Mouse (Mus musculus): Measurements from ENCODE around the gene Plxnb3. TPM values are rescaled to one million over a fixed set of nuclear protein-coding genes. Genes with fewer than 3 reads are reported as not detected.
A peak's percentile ranks its signal among the peaks of the same experiment; 100 is the strongest.
"Not testable (repeated sequence)": the region's sequence is repeated elsewhere in the genome, so short reads cannot be mapped to it uniquely, and the experiment has no call there.

The Plxnb3 gene
- 0.52 and 0.57 TPM in 2 replicates for total RNA-seq (2021)
- long read RNA-seq: 0 reads

DNA sequence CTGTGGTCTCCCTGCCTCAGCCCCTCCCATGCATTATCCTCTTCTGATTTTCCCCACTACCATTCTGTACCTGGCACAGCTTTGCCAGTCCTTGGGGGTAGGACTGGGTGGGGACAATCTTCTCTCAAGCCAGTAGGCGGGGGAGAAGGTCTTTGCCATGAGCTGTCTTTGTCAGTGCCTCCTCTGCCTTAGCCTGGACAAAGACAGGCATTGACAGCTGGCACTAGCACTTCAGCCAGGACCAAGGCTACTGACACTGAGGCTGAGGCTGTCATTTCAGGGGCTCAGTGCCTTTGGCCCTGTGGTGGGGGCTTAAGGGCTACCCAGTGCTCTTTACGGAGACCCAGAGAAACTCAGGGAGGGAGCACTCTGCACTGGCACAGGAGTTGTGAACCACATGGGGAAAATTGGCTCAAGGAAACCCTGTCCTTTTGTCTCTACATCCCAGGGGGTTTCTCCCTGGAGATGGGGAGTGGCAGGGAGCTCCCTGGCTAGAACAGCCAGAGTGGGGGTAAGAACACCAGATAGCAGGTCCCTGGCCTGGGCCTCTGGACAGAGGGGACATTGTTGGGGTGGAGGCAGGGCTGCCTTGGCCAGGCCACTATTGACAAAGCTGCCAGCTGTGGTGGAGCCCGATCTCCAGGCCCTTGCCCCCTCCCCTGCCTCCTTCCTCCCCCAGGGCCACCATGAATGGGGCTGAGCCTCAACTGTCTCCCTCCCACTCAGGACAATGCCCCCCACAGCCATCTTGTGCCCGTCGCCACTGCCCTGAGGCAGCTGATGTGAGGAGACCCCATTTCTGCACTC lies at the start of gene Plxnb3:
Gene Plxnb3, plus strand, starts transcription at position 757 of the 807 bp plus-strand sequence.
- no peak for DNase-seq

DNA sequence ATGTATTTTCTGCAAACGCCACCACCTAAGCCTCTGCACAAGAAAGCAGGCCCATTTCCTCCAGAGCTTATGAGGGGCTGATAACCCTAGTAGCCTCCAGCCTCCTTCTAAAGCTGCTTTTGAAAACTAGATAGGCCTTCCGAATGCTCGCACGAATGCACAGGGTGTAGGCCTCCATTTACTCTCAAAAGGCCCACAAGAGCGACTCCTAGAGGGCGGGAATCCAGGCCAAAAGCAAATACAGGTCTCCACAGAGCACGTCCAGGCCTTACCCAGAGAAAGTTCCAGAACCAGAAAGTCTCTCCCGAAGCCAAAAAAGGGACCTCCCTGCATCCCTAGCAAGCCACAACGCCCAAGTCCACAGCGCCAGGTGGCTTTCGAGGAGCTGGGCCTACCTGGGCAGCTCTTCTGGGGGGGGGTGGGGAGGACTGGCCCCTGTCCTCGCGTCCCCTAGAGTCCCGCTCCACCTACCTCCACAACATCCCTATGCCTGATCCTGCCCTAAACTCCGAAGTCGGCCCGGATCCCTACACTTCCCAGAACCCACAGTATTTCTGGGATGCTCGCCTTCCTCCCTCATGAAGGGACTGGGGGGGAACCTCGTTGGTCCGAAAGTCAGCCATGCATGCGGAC lies 41.3 kb upstream of the Plxnb3 start:
- peak; percentile 18 for DNase-seq

DNA sequence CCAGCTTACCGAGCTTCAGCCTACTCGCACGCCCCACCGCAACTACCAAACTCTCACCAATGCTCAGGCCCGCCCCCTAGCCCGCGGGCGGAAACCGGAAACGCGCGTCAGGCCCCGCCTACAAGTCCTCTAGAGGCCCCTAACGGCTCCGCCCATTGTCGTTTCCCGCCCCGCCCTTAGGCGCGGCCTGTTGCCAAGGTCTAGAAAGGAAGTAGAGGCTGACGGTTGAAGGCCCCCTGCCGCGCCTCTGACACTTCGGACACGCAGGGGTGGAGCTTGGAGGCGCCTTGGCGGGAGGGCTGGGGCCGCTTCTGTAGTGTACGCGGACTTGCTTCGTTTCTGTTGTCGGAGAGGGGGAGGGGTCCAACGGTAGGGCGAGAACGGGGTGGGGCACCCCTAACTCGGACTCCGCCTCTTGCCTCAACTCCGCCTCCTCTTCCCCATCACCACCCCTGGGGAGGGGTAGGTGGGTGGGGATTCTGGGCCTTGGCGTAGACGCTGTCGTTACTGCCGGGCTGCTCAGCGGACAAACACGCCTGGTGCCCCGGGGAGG lies 40.7 kb upstream of the Plxnb3 start, which contains the start of the genes Bcap31 and Abcd1:
Gene Bcap31, minus strand, starts transcription at position 67 of the 553 bp plus-strand sequence.
Gene Abcd1, plus strand, starts transcription at position 489 of the 553 bp plus-strand sequence.
- peak; percentile 92 for DNase-seq

DNA sequence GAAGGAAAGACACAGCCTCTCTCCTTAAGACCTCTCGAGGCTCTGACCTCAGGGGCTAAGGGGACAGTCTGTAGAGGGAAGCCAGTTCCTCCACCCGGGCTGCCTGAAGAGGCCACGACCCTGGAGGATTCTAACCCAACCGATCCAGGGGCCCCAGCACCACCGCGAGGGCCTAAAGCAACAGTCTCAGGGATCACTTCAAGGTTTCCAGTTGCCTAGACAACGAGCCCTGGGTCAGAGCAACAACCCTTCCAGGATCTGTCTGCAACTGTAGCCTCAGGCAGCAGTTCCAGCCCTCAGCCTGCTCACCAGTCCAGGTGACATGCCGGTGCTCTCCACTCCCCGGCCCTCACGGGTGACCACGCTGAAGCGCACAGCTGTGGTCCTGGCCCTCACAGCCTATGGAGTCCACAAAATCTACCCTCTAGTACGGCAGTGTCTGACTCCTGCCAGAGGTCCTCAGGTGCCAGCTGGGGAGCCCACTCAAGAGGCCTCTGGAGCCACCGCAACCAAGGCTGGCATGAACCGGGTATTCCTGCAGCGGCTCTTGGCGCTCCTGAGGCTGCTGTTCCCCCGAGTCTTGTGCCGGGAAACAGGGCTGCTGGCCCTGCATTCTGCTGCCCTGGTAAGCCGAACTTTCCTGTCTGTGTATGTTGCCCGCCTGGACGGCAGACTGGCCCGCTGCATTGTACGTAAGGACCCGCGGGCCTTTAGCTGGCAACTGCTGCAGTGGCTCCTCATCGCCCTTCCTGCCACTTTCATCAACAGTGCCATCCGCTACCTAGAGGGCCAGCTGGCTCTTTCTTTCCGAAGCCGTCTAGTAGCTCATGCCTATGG lies 40.0 kb upstream of the Plxnb3 start:
- peak; percentile 12 for DNase-seq

DNA sequence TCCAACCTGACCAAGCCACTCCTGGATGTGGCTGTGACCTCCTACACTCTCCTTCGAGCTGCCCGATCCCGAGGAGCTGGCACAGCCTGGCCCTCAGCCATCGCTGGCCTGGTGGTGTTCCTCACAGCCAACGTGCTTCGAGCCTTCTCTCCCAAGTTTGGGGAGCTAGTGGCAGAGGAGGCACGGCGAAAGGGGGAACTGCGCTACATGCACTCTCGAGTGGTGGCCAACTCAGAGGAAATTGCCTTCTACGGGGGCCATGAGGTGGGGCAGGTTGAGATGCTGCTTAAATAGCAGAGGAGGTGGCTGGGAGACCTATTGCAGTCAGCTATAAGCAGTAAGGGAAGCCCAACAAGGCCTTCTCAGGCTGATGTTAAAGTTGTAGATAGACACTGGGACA lies 39.2 kb upstream of the Plxnb3 start:
- DNase-seq: peak; percentile 23

DNA sequence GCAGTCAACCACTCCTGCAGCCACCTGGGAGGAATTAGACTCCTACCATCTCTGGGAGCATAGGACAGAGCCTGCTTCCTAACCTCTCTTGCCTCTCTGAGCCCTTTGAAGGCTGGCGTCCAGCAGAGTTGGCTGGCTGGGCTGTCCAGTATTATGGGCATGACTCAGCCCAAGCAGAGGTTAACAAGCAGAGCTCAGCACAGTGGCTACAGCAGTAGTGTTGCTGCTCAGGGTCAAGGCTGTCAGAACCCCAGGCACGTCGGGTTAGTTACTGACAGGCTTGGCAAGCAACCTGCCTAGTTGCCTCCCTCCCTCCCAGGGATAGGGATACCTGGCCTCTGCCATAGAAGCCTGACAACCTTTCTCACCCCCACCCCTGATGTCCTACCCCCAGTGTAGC lies 38.6 kb upstream of the Plxnb3 start:
- DNase-seq: peak; percentile 41

DNA sequence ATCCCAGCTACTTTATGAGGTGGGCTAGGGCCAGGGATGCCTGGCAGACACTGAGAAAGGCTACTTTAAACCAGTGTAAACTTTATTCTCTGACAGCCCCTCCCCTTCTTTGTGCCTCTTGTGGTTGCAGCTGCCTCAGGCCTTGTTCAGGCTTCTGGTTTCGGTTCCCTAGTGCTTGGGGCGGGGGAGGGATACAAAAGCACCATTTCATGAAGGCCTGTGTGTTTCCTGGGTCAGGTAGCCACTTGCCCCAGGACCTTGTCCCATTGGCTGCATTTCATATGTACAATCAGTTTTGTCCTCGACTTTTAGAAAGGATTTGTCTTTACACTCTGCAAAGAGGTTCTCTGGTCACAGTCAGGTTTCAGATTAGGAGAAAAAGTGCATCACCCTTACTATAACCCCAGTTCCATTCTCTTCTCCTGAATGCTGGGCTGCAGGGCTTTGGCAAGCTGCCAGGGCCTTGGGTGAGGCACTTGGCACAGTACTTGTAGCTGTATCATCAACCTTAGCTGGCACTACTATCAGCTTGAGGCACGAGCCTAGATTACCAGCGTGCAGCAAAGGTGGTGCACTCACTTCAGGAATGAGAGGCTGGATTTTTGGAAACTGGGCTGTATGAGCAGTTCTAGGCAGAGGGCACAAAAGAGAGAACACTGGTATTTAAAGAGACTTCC lies 38.1 kb upstream of the Plxnb3 start:
- DNase-seq: peak; percentile 80

DNA sequence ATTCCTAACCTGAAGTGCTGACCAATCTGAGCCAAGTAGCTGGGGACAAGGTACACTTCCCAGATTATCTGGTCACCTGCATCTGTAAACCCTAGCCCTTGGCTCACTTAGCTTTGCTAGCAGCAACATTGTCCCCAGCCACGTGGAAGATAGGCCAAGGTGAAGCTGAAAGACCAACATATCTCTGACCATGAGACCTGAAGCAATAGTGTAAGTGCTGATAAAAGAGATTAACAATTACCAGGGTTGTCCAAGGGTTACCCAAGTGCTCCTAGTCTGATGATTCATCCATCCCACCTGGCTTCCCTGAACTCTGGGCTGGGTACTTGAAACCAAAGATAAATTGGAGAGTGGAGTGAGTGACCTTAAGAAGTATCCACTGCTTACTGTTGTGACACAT lies 26.0 kb upstream of the Plxnb3 start:
- DNase-seq: no peak

DNA sequence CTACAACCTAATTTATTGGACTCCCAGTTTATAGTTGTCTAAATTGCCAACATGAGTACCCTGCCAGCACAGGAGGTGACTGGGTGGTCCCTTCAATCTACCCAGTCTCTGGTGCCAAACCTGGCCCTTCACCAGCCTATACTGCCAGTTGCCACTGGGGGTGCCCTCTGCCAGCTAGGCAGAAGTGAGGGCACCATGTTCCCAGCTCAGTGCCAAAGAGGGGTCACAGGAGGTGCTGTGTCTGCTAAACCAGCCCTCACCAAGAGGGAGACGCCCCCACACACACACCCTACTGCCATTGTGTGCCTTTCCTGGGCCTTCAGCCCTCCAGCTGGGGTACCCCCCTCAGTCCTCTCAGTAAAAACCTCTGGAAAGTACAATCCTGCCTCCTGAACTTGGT lies 18.7 kb upstream of the Plxnb3 start:
- DNase-seq: no peak

DNA sequence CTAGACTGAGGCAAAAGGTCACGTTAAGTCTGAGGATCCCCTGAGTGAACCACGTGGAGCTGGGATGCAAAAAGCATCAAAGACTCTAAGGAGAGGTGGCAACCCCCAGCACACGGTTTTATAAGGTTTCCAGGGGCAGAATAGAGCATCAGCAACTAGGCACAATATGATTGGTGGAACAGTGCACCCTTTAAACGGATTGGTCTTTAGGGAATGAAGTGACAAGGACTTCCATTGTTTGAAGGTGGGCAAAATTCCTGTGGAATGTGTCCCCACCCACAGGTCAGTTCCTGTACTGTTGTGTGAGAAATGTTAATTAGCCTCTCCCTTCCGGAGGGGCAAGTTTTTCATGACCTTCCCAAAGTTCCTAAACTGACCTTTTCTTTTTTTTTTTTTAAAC lies 17.7 kb upstream of the Plxnb3 start:
- DNase-seq: no peak

DNA sequence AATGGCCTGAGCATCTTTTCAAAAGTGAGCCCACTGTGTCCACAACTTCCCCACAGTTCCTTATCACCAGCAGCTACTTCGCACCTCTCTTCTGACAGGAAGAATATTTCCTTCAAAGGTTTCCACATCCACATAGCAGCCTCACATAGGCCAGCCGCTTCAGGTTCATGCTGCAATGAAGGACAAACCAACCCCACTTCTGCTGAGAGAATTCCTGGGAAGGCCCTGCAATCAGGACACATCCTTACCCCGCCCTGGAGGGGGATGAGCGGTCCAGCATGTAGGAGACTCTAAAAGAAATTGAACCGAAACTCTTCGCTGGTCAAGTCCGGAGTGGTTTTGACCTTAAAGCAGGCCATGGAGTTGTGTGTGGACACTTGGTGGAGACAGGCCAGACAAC lies 17.0 kb upstream of the Plxnb3 start:
- not testable (repeated sequence) for DNase-seq

DNA sequence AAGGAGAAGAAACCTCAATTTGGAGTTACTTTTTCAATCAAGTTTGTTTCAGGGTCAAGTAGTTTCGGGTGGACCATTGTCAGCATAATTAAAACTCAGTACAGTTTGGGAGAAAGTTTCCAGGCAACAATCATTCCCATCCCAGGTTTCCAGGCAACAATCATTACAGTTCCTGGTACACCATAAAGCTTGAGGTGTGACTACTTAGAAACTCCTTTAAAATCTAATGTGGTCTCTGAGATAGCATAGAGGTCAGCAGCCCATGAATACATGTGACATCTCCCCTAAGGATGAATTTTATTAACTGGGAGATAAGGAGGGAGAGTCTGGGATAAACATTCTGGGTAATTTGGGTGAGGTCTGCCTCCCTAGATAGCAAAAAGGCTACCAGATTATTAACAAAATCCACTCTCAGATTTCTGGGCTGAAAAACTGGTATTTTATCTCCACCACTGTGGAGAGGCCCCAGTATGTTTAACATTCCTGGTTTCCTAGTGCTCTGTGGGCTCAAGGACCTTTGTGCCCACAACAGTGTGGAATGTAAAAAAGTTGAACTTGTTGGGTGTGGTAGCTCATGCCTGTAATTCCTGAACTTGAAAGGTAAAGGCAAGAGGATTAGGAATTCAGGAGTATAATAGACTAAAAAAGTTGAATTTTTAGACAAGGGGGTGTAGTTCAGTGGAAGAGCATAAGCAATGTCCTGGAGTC lies 12.0 kb upstream of the Plxnb3 start:
- DNase-seq: no peak

DNA sequence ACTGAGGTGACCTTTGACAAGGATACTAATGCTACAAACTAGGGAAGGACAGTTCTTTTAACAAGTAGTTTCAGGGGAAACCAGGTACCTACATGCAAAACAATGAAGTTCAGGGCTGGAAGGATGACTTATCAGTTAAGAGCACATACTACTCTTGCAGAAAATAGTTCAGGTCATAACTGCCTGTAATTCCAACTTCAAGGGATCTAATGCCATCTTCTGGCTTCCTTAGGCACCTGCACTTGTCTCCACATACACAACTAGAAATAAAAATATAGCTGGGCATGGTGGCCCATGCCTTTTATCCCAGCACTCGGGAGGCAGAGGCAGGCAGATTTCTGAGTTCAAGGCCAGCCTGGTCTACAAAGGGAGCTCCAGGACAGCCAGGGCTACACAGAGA lies 7.9 kb upstream of the Plxnb3 start:
- DNase-seq: no peak

DNA sequence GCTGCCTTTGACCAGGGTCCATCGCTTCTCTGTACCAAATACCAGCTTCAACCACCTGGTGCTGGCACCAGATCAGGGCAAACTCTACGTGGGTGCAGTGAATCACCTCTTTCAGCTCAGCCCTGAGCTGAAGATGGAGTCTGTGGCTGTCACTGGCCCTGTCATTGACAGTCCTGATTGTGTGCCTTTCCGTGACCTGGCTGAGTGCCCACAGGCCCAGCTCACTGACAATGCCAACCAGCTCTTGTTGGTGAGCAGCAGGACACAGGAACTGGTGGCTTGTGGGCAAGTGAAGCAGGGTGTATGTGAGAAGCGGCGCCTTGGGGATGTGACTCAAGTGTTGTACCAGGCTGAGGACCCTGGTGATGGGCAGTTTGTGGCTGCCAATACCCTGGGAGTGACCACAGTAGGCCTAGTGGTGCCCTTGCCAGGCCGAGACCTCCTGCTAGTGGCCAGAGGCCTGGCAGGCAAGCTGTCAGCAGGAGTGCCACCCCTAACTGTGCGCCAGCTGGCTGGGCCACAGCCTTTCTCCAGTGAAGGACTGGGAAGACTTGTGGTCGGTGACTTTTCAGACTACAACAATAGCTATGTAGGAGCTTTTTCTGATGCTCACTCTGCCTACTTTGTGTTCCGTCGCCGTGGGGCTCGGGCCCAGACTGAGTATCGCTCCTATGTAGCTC lies 1.9 kb downstream of the Plxnb3 start:
- DNase-seq: peak; percentile 16

DNA sequence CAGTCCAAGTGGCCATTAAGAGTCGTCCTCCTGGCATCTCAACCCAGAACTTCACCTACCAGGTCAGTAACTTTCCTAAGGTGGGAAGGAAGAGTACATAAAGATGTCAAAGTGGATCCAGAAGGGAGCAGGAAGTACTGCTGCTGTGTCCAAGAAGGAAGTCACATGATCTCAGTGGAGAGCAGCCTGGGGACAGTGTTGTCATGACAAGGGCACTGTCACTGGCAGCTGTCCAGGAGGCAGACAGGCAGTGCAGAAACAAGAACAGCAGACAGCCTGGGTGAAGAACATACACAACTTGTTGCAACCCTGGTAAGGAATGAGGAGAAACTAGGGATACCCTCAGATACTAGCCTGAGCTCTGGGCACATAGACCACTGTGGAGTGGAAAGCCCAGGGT lies 8.4 kb downstream of the Plxnb3 start:
- DNase-seq: peak; percentile 73

DNA sequence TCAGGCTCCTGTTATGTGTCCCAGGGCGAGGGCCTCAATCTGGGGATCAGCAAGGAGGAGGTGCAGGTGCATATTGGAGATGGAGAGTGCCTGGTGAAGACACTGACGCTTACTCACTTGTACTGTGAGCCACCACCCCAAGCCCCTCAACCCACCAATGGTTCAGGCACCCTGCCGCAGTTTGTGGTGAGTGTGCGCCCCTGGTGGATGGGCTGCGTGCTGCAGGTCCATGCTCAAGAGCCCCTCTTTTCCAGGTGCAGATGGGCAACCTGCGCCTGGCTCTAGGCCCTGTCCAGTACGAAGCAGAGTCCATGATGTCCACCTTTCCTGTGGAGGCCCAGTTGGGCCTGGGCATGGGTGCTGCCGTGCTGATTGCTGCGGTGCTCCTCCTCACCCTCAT lies 10.4 kb downstream of the Plxnb3 start:
- DNase-seq: no peak

DNA sequence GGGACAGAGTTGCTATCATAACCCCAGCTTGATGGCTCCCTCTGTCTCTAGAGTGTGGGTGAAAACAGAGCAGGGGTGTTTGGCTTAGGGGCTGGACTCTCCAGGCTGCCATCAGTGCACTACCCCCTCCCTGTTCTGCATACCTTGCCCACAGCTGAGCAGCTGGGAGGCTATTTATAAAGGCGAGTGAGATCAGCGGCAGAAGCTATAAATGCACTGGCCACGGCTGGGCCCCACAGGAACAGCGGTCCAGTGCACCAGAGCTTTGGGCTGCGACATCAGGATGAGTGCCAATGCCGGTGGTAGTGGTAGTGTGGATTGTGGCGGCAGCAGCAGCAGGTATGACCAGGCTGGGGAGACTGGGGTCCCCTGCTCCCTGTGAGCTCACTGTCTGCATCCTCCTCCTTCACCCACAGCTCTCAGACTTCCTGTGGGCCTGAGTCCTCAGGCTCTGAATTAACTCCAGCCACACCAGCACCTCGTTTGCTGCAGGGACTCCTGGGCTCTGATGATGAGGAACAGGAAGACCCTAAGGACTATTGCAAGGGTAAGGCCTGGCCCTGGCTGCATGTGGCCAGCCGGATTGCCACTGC lies 17.4 kb downstream of the Plxnb3 start, which contains the start of gene Srpk3:
Gene Srpk3, plus strand, starts transcription at position 238 of the 593 bp plus-strand sequence.
- no peak for DNase-seq

DNA sequence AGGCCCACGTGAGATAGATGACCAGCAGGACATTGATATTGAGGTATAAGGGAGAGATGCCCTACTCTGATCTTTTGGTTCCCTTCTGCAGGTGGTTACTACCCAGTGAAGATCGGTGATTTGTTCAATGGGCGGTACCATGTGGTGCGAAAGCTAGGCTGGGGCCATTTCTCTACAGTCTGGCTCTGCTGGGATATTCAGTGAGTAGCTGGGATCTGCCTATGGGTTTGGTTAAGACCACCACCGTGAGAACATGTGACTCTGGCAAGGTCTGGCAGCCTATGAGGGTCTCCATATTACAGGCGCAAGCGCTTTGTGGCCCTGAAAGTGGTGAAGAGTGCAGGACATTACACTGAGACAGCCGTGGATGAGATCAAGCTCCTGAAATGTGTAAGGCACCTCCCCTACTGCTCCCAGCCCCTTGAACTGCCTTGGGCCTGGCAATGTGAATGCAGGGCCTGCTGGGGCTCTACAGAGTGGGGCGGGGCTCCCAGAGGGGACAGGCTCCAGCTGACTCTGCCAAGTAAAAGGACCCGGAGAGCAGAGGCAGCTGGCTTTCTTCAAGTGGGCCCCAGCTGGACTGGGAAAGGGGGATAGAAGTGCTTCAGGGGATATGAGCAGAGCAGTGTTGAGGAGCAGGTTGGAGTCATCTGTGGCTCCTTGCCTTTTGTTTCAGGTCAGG lies 18.1 kb downstream of the Plxnb3 start:
- DNase-seq: no peak

DNA sequence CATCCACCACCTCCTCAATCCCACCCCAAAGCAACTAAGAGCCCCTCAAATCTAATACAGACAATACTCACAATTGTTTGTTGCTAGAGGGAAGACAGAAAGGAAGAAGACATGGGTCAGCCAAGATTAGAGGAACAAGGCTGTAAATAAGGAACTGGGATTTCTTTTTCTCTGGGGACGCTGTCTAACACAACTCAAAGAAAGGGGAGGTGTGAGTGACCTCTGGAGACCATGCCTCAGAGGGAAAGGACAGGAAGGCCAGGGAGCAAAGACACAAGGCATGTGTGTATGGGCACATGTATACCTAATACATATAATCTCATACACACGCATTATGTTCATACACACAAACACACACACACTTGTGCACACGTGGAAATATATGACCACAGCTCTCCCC lies 25.3 kb downstream of the Plxnb3 start:
- no peak for DNase-seq
